Mouse (Mus musculus) embryo, embryonic 10 days (tissue): ENCODE results near the gene C2cd4c.

Source experiments
- DNase-seq: peaks from one replicate; pipeline ENCODE4 v3.0.0-alpha.2; 2015; ENCODE audit warnings: low spot score

Gene C2cd4c

GRCm38 (mm10) chr10:79578891-79579290 is 34.9 kb downstream of the C2cd4c start:
- no peak for DNase-seq

- DNase-seq: no peak
These were observed 35.5 kb downstream of the C2cd4c start for GRCm38 (mm10) chr10:79578276-79578675.

GRCm38 (mm10) chr10:79577376-79577775 is 36.4 kb downstream of the C2cd4c start:
- no peak for DNase-seq

GRCm38 (mm10) chr10:79575754-79576153 is 38.1 kb downstream of the C2cd4c start:
- DNase-seq: no peak

GRCm38 (mm10) chr10:79574796-79575195 is 39.0 kb downstream of the C2cd4c start:
- no peak for DNase-seq

- DNase-seq: no peak
These were observed 39.5 kb downstream of the C2cd4c start for GRCm38 (mm10) chr10:79574350-79574749.

GRCm38 (mm10) chr10:79573611-79574010 is 40.2 kb downstream of the C2cd4c start:
- no peak for DNase-seq

GRCm38 (mm10) chr10:79571314-79571713 is 42.5 kb downstream of the C2cd4c start:
- no peak for DNase-seq

- no peak for DNase-seq
These were observed 43.9 kb downstream of the C2cd4c start for GRCm38 (mm10) chr10:79569921-79570320.

- DNase-seq: no peak
These were observed 54.1 kb downstream of the C2cd4c start for GRCm38 (mm10) chr10:79559716-79560115.

GRCm38 (mm10) chr10:79557496-79557895 is 56.3 kb downstream of the C2cd4c start:
- DNase-seq: no peak

GRCm38 (mm10) chr10:79556951-79557350 is 56.9 kb downstream of the C2cd4c start:
- DNase-seq: no peak
